Comparison of ENCODE assay signal across 10 mouse cellular contexts in the genomic region with DNA sequence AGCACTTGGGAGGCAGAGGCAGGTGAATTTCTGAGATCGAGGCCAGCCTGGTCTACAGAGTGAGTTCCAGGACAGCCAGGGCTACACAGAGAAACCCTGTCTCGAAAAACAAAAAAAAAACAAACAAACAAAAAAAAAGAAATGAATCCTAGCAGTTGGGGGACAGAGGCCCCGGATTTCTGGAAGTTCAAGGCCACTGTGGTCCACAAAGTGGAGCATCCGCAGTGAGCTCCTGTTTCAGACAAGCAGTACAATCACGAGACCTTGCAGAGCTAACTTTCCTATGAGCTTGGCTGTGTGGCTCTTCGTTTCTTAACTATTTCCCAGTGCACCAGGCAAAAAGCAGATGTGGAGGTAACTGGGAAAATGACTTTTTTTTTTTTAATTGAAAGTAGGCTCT. TPM values are rescaled to one million over a fixed set of nuclear protein-coding genes. Genes with fewer than 3 reads are reported as not detected.
DNase-seq lines count a peak whose midpoint lies in the region; ATAC-seq and TF ChIP-seq lines count a peak whose summit lies in the region.
"Not testable (repeated sequence)": the region's sequence is repeated elsewhere in the genome, so short reads cannot be mapped to it uniquely, and the experiment has no call there.
"Had no signal": no experiment of that assay in that cellular context is flagged by ENCODE, and none has a peak within 500 bp of the region (broad histone marks: within the 10 kb centered on the region; RNA-seq: fewer than 3 reads in every experiment).

No protein-coding gene starts in this region.

- peak overlapping the region; percentile 95 for H3K4me2 ChIP-seq in embryonic facial prominence, embryonic 12.5 days (replicated peaks)
- H3K4me2 ChIP-seq in hindbrain, embryonic 14.5 days (replicated peaks) = peak overlapping the region; percentile 98
- peak overlapping the region; percentile 76 for H3K4me2 ChIP-seq in liver, embryonic 16.5 days (ENCODE audit: low read depth, low read length)
- H3K4me2 ChIP-seq in midbrain, embryonic 15.5 days = peak overlapping the region; percentile 95
- H3K4me2 ChIP-seq in stomach, embryonic 16.5 days (ENCODE audit: low read depth, low read length) = peak overlapping the region; percentile 39

- DNase-seq in gastrocnemius, adult 2 months; hindbrain, embryonic 14.5 days (ENCODE audit: low spot score); layer of hippocampus, adult 2 months (ENCODE audit: low spot score in 2 of 2): not testable (repeated sequence)

- H3K27ac ChIP-seq in embryonic facial prominence, embryonic 12.5 days = peak overlapping the region; percentile 97; the same call in 1 of the 2 replicates
- H3K27ac ChIP-seq in gastrocnemius, adult 2 months = peak overlapping the region; percentile 98
- peak overlapping the region; percentile 96 for H3K27ac ChIP-seq in hindbrain, embryonic 14.5 days
- H3K27ac ChIP-seq in layer of hippocampus, adult 2 months = peak overlapping the region; percentile 93
- peak overlapping the region; percentile 99 for H3K27ac ChIP-seq in liver, embryonic 16.5 days (ENCODE audit: low read length)
- H3K27ac ChIP-seq in midbrain, embryonic 15.5 days = peak overlapping the region; percentile 97
- peak overlapping the region; percentile 99; the same call in 1 of the 2 replicates for H3K27ac ChIP-seq in stomach, embryonic 16.5 days (ENCODE audit: low read length)

- intact Hi-C loops in gastrocnemius, adult 2 months (cut with DNase I) = not testable (repeated sequence)

- 87% methylated on average over 6 of the region's 6 CpGs for WGBS in embryonic facial prominence, embryonic 12.5 days
- WGBS in hindbrain, embryonic 14.5 days = 85% methylated on average over 6 of the region's 6 CpGs
- WGBS in liver, embryonic 16.5 days (ENCODE audit: insufficient replicate concordance) = 37% methylated on average over 6 of the region's 6 CpGs
- 91% methylated on average over 6 of the region's 6 CpGs for WGBS in midbrain, embryonic 15.5 days
- 77% methylated on average over 6 of the region's 6 CpGs for WGBS in stomach, embryonic 16.5 days

- not testable (repeated sequence) for H3K27me3 ChIP-seq in E14TG2a.4 (ENCODE audit: insufficient read depth, low read length); embryonic facial prominence, embryonic 12.5 days; hindbrain, embryonic 14.5 days (ENCODE audit: control insufficient read depth, insufficient read depth, low read length); liver, embryonic 16.5 days (ENCODE audit: control insufficient read depth, insufficient read depth, low read depth, low read length); midbrain, embryonic 15.5 days (replicated peaks); stomach, embryonic 16.5 days (ENCODE audit: control insufficient read depth, insufficient read depth, low read length)

- H3K4me3 ChIP-seq in E14TG2a.4 (replicated peaks; ENCODE audit: low read length) = peak overlapping the region; percentile 97
- H3K4me3 ChIP-seq in embryonic facial prominence, embryonic 12.5 days = peak overlapping the region; percentile 99
- H3K4me3 ChIP-seq in gastrocnemius, adult 2 months = peak overlapping the region; percentile 74
- H3K4me3 ChIP-seq in hindbrain, embryonic 14.5 days (replicated peaks; ENCODE audit: low read length) = peak overlapping the region; percentile 90
- peak overlapping the region; percentile 84 for H3K4me3 ChIP-seq in layer of hippocampus, adult 2 months
- H3K4me3 ChIP-seq in liver, embryonic 16.5 days (ENCODE audit: low read depth, low read length) = peak overlapping the region; percentile 99
- peak overlapping the region; percentile 88 for H3K4me3 ChIP-seq in midbrain, embryonic 15.5 days
- H3K4me3 ChIP-seq in stomach, embryonic 16.5 days (replicated peaks; ENCODE audit: low read length) = peak overlapping the region; percentile 99

- not testable (repeated sequence) for H3K9me3 ChIP-seq in E14TG2a.4 (ENCODE audit: low read length); embryonic facial prominence, embryonic 12.5 days; hindbrain, embryonic 14.5 days (ENCODE audit: control insufficient read depth, low read length); liver, embryonic 16.5 days (replicated peaks; ENCODE audit: control insufficient read depth, low read length); midbrain, embryonic 15.5 days; stomach, embryonic 16.5 days (replicated peaks; ENCODE audit: control insufficient read depth, low read length)

- not testable (repeated sequence) for ATAC-seq in embryonic facial prominence, embryonic 12.5 days (ENCODE audit: insufficient number of reproducible peaks, insufficient read depth, low FRiP score, low TSS enrichment); hindbrain, embryonic 14.5 days (ENCODE audit: low FRiP score); liver, embryonic 16.5 days (ENCODE audit: low read depth); midbrain, embryonic 15.5 days (replicated peaks); stomach, embryonic 16.5 days (ENCODE audit: insufficient read depth, low FRiP score)

- not testable (repeated sequence) for TF ChIP-seq CTCF in E14TG2a.4 (conservative IDR thresholded peaks at IDR 0.05; ENCODE audit: low read length); gastrocnemius, adult 2 months (IDR thresholded peaks at IDR 0.05); layer of hippocampus, adult 2 months (conservative IDR thresholded peaks at IDR 0.05)

- peaks cover 68% of the 10 kb centered on the region for H3K4me1 ChIP-seq in E14TG2a.4 (replicated peaks; ENCODE audit: low read depth, low read length)
- peaks cover 11% of the 10 kb centered on the region for H3K4me1 ChIP-seq in embryonic facial prominence, embryonic 12.5 days
- H3K4me1 ChIP-seq in hindbrain, embryonic 14.5 days (replicated peaks; ENCODE audit: control insufficient read depth, insufficient read depth, low read length) = peaks cover 16% of the 10 kb centered on the region
- peaks cover 31% of the 10 kb centered on the region for H3K4me1 ChIP-seq in liver, embryonic 16.5 days (ENCODE audit: control insufficient read depth, low read depth, low read length)
- peaks cover 27% of the 10 kb centered on the region for H3K4me1 ChIP-seq in midbrain, embryonic 15.5 days
- peaks cover 14% of the 10 kb centered on the region for H3K4me1 ChIP-seq in stomach, embryonic 16.5 days (ENCODE audit: control insufficient read depth, insufficient read depth, low read length)

- not testable (repeated sequence) for H3K9ac ChIP-seq in embryonic facial prominence, embryonic 12.5 days; midbrain, embryonic 15.5 days
- peak overlapping the region; percentile 92; the same call in 1 of the 2 replicates for H3K9ac ChIP-seq in hindbrain, embryonic 14.5 days
- peak overlapping the region; percentile 99 for H3K9ac ChIP-seq in liver, embryonic 16.5 days (ENCODE audit: low read depth, low read length)
- peak overlapping the region; percentile 99 for H3K9ac ChIP-seq in stomach, embryonic 16.5 days (ENCODE audit: low read length)

- H3K36me3 ChIP-seq in E14TG2a.4 (ENCODE audit: insufficient read depth, low read length) = peaks cover 73% of the 10 kb centered on the region
- peaks cover 48% of the 10 kb centered on the region for H3K36me3 ChIP-seq in embryonic facial prominence, embryonic 12.5 days
- peaks cover 40% of the 10 kb centered on the region for H3K36me3 ChIP-seq in hindbrain, embryonic 14.5 days (replicated peaks; ENCODE audit: control insufficient read depth, insufficient read depth)
- H3K36me3 ChIP-seq in liver, embryonic 16.5 days (ENCODE audit: control insufficient read depth, insufficient read depth) = peaks cover 27% of the 10 kb centered on the region
- H3K36me3 ChIP-seq in midbrain, embryonic 15.5 days (replicated peaks) = not testable (repeated sequence)
- peaks cover 14% of the 10 kb centered on the region; the same call in 1 of the 2 replicates for H3K36me3 ChIP-seq in stomach, embryonic 16.5 days (ENCODE audit: control insufficient read depth, insufficient read depth, low read length)

RNA-seq across cellular contexts. Expression of a gene that starts 0.6 kb away (rescaled TPM):
- 863 and 916 TPM in 2 replicates for polyA plus RNA-seq in embryonic facial prominence, embryonic 12.5 days (2016; fragmentation: Nextera tagmentation; extraction: Ambion mirVana)
- 100 to 1,000 TPM; 777 to 924 TPM for total RNA-seq in gastrocnemius, adult 2 months (2021)
- polyA plus RNA-seq in hindbrain, embryonic 14.5 days (2014; fragmentation: Nextera tagmentation; extraction: Ambion mirVana) = 622 and 778 TPM in 2 replicates
- total RNA-seq in layer of hippocampus, adult 2 months (2021) = 1,000 to 10,000 TPM in 1 of 2 experiments, 100 to 1,000 TPM in 1; 970 to 1,000 TPM
- 490 and 558 TPM in 2 replicates for polyA plus RNA-seq in liver, embryonic 16.5 days (2015; fragmentation: Nextera tagmentation; extraction: Ambion mirVana)
- 587 and 620 TPM in 2 replicates for polyA plus RNA-seq in midbrain, embryonic 15.5 days (2015; fragmentation: Nextera tagmentation; extraction: Ambion mirVana)
- polyA plus RNA-seq in stomach, embryonic 16.5 days (2015; fragmentation: Nextera tagmentation; extraction: Ambion mirVana) = 719 and 930 TPM in 2 replicates

RNA-seq across cellular contexts. Expression of a gene that starts 4.6 kb away (rescaled TPM):
- 145 and 146 TPM in 2 replicates for polyA plus RNA-seq in embryonic facial prominence, embryonic 12.5 days (2016; fragmentation: Nextera tagmentation; extraction: Ambion mirVana)
- 100 to 1,000 TPM; 146 to 148 TPM for total RNA-seq in gastrocnemius, adult 2 months (2021)
- 161 and 166 TPM in 2 replicates for polyA plus RNA-seq in hindbrain, embryonic 14.5 days (2014; fragmentation: Nextera tagmentation; extraction: Ambion mirVana)
- 10 to 100 TPM; 93.9 to 98.1 TPM for total RNA-seq in layer of hippocampus, adult 2 months (2021)
- polyA plus RNA-seq in liver, embryonic 16.5 days (2015; fragmentation: Nextera tagmentation; extraction: Ambion mirVana) = 53.7 and 55.6 TPM in 2 replicates
- 164 and 169 TPM in 2 replicates for polyA plus RNA-seq in midbrain, embryonic 15.5 days (2015; fragmentation: Nextera tagmentation; extraction: Ambion mirVana)
- 118 and 125 TPM in 2 replicates for polyA plus RNA-seq in stomach, embryonic 16.5 days (2015; fragmentation: Nextera tagmentation; extraction: Ambion mirVana)

RNA-seq across cellular contexts. Expression of a gene that starts 16.4 kb away (rescaled TPM):
- polyA plus RNA-seq in embryonic facial prominence, embryonic 12.5 days (2016; fragmentation: Nextera tagmentation; extraction: Ambion mirVana) = 306 and 327 TPM in 2 replicates
- total RNA-seq in gastrocnemius, adult 2 months (2021) = 100 to 1,000 TPM; 108 to 112 TPM
- polyA plus RNA-seq in hindbrain, embryonic 14.5 days (2014; fragmentation: Nextera tagmentation; extraction: Ambion mirVana) = 328 and 332 TPM in 2 replicates
- total RNA-seq in layer of hippocampus, adult 2 months (2021) = 100 to 1,000 TPM; 447 to 453 TPM
- polyA plus RNA-seq in liver, embryonic 16.5 days (2015; fragmentation: Nextera tagmentation; extraction: Ambion mirVana) = 155 and 158 TPM in 2 replicates
- 450 and 462 TPM in 2 replicates for polyA plus RNA-seq in midbrain, embryonic 15.5 days (2015; fragmentation: Nextera tagmentation; extraction: Ambion mirVana)
- polyA plus RNA-seq in stomach, embryonic 16.5 days (2015; fragmentation: Nextera tagmentation; extraction: Ambion mirVana) = 291 and 298 TPM in 2 replicates

RNA-seq across cellular contexts. Expression of a gene that starts 16.6 kb away (rescaled TPM):
- 53.0 and 54.7 TPM in 2 replicates for polyA plus RNA-seq in embryonic facial prominence, embryonic 12.5 days (2016; fragmentation: Nextera tagmentation; extraction: Ambion mirVana)
- 10 to 100 TPM; 70.4 to 83.9 TPM for total RNA-seq in gastrocnemius, adult 2 months (2021)
- 45.4 and 46.5 TPM in 2 replicates for polyA plus RNA-seq in hindbrain, embryonic 14.5 days (2014; fragmentation: Nextera tagmentation; extraction: Ambion mirVana)
- total RNA-seq in layer of hippocampus, adult 2 months (2021) = 10 to 100 TPM; 37.2 to 40.7 TPM
- 27.6 and 29.0 TPM in 2 replicates for polyA plus RNA-seq in liver, embryonic 16.5 days (2015; fragmentation: Nextera tagmentation; extraction: Ambion mirVana)
- 46.4 and 51.7 TPM in 2 replicates for polyA plus RNA-seq in midbrain, embryonic 15.5 days (2015; fragmentation: Nextera tagmentation; extraction: Ambion mirVana)
- 53.6 and 53.9 TPM in 2 replicates for polyA plus RNA-seq in stomach, embryonic 16.5 days (2015; fragmentation: Nextera tagmentation; extraction: Ambion mirVana)

RNA-seq across cellular contexts. Expression of a gene that starts 18.2 kb away (rescaled TPM):
- polyA plus RNA-seq in embryonic facial prominence, embryonic 12.5 days (2016; fragmentation: Nextera tagmentation; extraction: Ambion mirVana) = 70.1 and 74.4 TPM in 2 replicates
- 1 to 10 TPM; 2.5 to 3.2 TPM for total RNA-seq in gastrocnemius, adult 2 months (2021)
- 6.3 and 6.9 TPM in 2 replicates for polyA plus RNA-seq in hindbrain, embryonic 14.5 days (2014; fragmentation: Nextera tagmentation; extraction: Ambion mirVana)
- total RNA-seq in layer of hippocampus, adult 2 months (2021) = 10 to 100 TPM; 44.5 to 47.1 TPM
- polyA plus RNA-seq in liver, embryonic 16.5 days (2015; fragmentation: Nextera tagmentation; extraction: Ambion mirVana) = 0.83 and 1.3 TPM in 2 replicates
- 2.4 and 2.9 TPM in 2 replicates for polyA plus RNA-seq in midbrain, embryonic 15.5 days (2015; fragmentation: Nextera tagmentation; extraction: Ambion mirVana)
- 3.4 and 4.9 TPM in 2 replicates for polyA plus RNA-seq in stomach, embryonic 16.5 days (2015; fragmentation: Nextera tagmentation; extraction: Ambion mirVana)
- total RNA-seq: monocyte, adult 5-6 weeks had no signal
- polyA plus RNA-seq: inflammation-experienced regulatory T-cells, adult 6 months had no signal

Comparison
In these comparisons a context has a peak if more than half of its experiments do, and no peak if none do; other contexts are left out.
1. H3K4me2 ChIP-seq: peak in every context shown above with its lines; median percentile 98 in hindbrain, embryonic 14.5 days; 95 in embryonic facial prominence, embryonic 12.5 days; 95 in midbrain, embryonic 15.5 days; 76 in liver, embryonic 16.5 days; 39 in stomach, embryonic 16.5 days.